Mouse (Mus musculus) hindbrain, embryonic 10.5 days (tissue): ENCODE data around the gene Tmem11. TPM values are rescaled to one million over a fixed set of nuclear protein-coding genes. Genes with fewer than 3 reads are reported as not detected.
"Not testable (repeated sequence)": the region's sequence is repeated elsewhere in the genome, so short reads cannot be mapped to it uniquely, and the experiment has no call there.

ENCODE experiments used
- DNase-seq: peaks from one replicate; pipeline ENCODE4 v3.0.0-alpha.2; 2017; ENCODE audit warnings: low spot score
- H3K27ac ChIP-seq: fragments of 300-500 bp; sonication (generic); 2 replicates; pipeline ENCODE4 v1.5.1; 2016; ENCODE audit warnings: mild to moderate bottlenecking, moderate library complexity
- H3K27me3 ChIP-seq: fragments of 300-500 bp; sonication (generic); 2 replicates; pipeline ENCODE4 v1.6.1; 2016; ENCODE audit warnings: mild to moderate bottlenecking; ENCODE audit not compliant: poor library complexity, insufficient read depth, severe bottlenecking
- H3K36me3 ChIP-seq: fragments of 300-500 bp; sonication (generic); 2 replicates; pipeline ENCODE4 v1.6.1; 2016; ENCODE audit warnings: mild to moderate bottlenecking, moderate library complexity
- H3K4me1 ChIP-seq: fragments of 300-500 bp; sonication (generic); replicated peaks from 2 replicates; pipeline ENCODE4 v1.6.1; 2016; ENCODE audit warnings: mild to moderate bottlenecking
- H3K4me3 ChIP-seq: fragments of 300-500 bp; sonication (generic); 2 replicates; pipeline ENCODE4 v1.5.1; 2016; ENCODE audit warnings: mild to moderate bottlenecking, moderate library complexity
- H3K9me3 ChIP-seq: fragments of 300-500 bp; sonication (generic); 2 replicates; pipeline ENCODE4 v1.6.1; 2016; ENCODE audit warnings: mild to moderate bottlenecking, moderate library complexity
- WGBS: fragments of 180-500 bp; shearing (Covaris S2); methylation state at CpG from one replicate; pipeline ENCODE4 v1.1.7; 2016; 5-methylcytosine and 5-hydroxymethylcytosine counted together
- polyA plus RNA-seq: library from polyadenylated mRNA; unstranded; fragments of >200 nt; fragmentation: Nextera tagmentation; extraction: Ambion mirVana; gene quantifications from 2 replicates; pipeline ENCODE4 v1.2.1, GENCODE M21; 2016

Tmem11 gene
- polyA plus RNA-seq, 1 experiment from 2014 or later: 68.7 TPM

DNA sequence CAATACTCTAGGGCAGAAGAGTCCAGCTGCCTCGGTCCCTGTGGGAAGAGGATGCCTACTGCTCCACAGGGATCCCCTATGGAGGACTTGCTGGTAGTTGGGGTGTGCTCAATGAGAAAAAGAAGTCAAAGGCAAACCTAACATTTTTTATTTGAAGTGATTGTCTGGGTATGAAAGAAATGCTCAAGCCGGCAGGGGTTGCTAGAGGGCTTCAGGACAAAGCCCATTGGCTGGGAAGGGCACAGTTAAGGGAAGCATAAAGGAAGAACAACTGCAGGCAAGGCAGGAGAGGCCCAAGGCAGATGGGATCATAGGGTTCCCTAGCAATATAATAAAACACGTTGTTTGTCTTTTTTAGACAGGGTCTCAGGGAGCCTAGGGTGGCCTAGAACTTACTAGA lies 29.0 kb upstream of the Tmem11 start:
- Histone ChIP-seq H3K27ac (no peak overlapping the region), H3K27me3 (no peaks in the 10 kb centered on the region), H3K4me1 (peaks cover 18% of the 10 kb centered on the region), H3K4me3 (no peak overlapping the region), H3K36me3 (peaks cover 42% of the 10 kb centered on the region), H3K9me3 (no peaks in the 10 kb centered on the region)
- no peak for DNase-seq
- WGBS: 66% methylated on average over 3 of the region's 3 CpGs

DNA sequence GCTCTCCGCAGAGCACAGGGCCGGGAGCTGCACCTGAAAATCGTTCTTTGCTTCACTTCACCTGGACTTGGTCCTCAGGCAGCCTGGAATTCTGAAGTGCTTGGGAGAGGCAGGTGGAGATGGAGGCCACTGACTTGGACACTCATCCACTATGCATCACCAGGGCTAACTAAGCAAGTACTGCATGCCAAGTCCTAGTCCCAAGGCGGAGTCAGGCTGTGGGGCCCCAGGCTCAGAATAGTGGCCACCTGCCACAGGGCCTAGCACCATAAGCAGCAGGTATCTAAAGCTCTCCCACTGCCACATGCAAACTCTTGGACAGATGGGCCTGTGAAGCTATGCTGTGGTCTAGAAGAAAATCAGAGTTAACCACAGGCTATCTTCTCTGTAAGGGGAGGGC lies 27.4 kb upstream of the Tmem11 start:
- Histone ChIP-seq H3K9me3 (no peaks in the 10 kb centered on the region), H3K27ac (no peak overlapping the region), H3K27me3 (no peaks in the 10 kb centered on the region), H3K4me1 (peaks cover 2% of the 10 kb centered on the region), H3K4me3 (no peak overlapping the region), H3K36me3 (peaks cover 46% of the 10 kb centered on the region)
- DNase-seq: no peak
- 88% methylated on average over 4 of the region's 4 CpGs for WGBS

DNA sequence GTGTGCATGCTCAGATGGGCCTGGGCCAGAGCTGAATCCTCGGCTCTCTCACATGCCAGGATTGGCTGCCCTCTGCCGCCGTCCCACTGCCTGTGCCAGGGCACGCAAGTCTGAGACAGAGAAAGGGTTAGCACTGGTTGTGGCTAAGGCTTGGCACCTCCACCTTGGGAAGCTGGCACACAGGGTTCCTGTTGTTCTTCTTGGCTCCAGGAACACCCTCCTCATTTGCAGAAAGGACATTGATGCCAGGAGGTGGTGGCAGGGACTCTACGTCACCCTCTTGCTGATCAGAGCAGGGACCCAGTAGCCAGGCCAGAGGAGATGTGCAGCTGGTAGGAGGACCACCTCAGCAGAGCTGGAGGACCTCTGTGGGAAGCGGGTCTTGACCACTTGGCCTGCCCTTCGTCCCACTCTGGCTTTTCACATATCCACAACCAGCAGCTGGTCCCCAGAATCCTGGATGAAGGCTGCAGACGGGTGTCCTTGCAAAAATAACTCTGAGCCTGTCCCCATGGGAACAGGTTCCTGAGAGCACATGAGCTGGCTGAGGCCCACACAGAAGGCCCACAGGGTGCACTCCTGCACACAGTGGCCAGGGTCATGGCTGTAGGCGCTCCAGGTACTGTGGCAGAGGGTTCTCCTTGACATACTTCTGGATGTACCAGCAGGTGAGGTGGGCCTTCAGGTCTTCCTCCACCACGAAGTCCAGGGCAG lies 26.5 kb upstream of the Tmem11 start:
- Histone ChIP-seq H3K9me3 (no peaks in the 10 kb centered on the region), H3K4me3 (no peak overlapping the region), H3K27me3 (no peaks in the 10 kb centered on the region), H3K36me3 (peaks cover 46% of the 10 kb centered on the region), H3K4me1 (no peaks in the 10 kb centered on the region), H3K27ac (no peak overlapping the region)
- no peak for DNase-seq
- WGBS: 92% methylated on average over 10 of the region's 10 CpGs

DNA sequence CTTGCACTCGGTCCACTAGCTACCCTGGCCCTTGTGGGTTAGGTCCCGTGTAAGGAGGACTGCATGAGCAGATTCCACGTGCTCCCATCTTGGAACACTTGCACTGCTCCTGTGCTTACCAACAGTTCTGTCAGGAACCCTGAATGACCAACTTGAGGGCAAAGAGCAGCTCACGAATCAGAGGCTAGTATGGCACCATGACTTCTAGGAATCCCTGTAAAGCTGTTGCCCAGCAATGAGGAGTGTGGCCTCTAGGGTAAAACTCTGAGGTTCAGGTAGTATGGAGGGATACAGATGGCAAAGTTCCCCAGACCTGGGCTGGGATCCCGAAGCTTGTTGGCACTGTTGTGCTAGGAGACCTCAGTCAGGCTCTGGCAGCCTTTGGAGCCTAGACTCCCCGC lies 24.6 kb upstream of the Tmem11 start:
- WGBS: 87% methylated on average over 6 of the region's 6 CpGs
- Histone ChIP-seq H3K4me1 (no peaks in the 10 kb centered on the region), H3K9me3 (no peaks in the 10 kb centered on the region)

DNA sequence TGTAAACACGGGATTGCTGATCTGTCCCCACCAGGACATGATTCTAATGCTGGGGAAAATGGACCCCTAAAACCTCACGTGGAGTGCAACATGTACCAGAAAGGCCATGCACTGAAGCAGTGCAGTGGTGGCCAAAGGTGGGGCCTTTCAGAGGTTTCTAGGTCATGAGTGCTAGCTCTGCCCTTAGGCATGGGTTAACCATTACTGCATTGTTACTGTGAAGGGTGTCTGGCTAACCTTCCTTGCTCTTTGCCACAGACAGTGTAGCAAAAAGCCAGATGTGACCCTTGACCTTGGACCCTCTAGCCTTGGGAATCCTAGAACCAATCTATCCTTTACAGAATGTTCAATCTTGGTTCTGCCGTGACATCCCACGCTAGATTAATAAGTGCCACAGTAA lies 23.4 kb upstream of the Tmem11 start:
- 67% methylated on average over 4 of the region's 4 CpGs for WGBS
- no peak for DNase-seq
- no peak overlapping the region for H3K27ac ChIP-seq
- peaks cover 42% of the 10 kb centered on the region for H3K36me3 ChIP-seq
- H3K4me3 ChIP-seq: no peak overlapping the region
- H3K4me1 ChIP-seq: no peaks in the 10 kb centered on the region
- H3K27me3 ChIP-seq: no peaks in the 10 kb centered on the region
- no peaks in the 10 kb centered on the region for H3K9me3 ChIP-seq

More for the DNA sequence above, 24.6 kb upstream of the Tmem11 start:
- Histone ChIP-seq H3K4me3 (no peak overlapping the region), H3K36me3 (peaks cover 42% of the 10 kb centered on the region), H3K27me3 (no peaks in the 10 kb centered on the region), H3K27ac (no peak overlapping the region)
- DNase-seq: no peak

DNA sequence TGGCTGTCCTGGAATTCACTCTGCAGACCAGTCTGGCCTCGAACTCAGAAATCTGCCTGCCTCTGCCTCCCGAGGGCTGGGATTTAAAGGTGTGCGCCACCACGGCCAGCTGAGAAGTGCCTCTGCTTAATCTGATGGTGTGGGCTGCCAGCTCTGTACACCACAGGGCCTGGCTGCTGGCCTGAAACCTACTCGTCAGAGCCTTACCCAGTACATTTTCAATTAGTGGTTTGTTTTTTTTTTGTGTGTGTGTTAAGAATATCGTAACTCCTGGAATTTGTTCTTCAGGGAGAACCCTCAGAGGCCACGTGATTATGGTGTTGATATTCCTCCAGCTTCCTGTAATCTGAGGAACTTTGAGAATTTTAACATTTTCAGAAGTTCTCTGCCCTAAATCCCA lies 22.9 kb upstream of the Tmem11 start:
- Histone ChIP-seq H3K27ac (no peak overlapping the region), H3K9me3 (no peaks in the 10 kb centered on the region), H3K36me3 (peaks cover 42% of the 10 kb centered on the region), H3K27me3 (no peaks in the 10 kb centered on the region), H3K4me3 (no peak overlapping the region), H3K4me1 (no peaks in the 10 kb centered on the region)
- no peak for DNase-seq
- WGBS: 84% methylated on average over 7 of the region's 7 CpGs

DNA sequence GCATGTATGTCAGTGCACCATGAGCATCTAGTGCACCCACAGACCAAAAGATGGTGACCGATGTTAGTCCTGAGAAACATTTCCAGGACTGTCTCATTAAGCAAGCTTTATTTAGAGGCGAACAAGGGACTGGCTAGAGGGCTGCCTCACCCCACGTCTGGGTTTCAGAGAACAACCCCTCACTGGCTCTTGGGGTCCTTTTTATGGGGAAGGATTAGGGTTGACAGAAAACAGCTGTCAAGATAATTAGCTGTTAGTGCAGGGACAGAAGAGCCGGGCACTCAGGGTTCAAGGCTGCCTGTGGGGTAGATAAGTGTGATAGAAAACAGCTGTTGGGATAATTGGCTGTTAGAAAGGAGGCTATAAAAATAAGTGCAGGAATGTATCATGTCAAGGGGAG lies 16.8 kb upstream of the Tmem11 start:
- Histone ChIP-seq H3K9me3 (no peaks in the 10 kb centered on the region), H3K36me3 (no peaks in the 10 kb centered on the region), H3K4me1 (no peaks in the 10 kb centered on the region), H3K27ac (no peak overlapping the region), H3K27me3 (no peaks in the 10 kb centered on the region), H3K4me3 (no peak overlapping the region)
- DNase-seq: no peak
- 51% methylated on average over 4 of the region's 4 CpGs for WGBS

DNA sequence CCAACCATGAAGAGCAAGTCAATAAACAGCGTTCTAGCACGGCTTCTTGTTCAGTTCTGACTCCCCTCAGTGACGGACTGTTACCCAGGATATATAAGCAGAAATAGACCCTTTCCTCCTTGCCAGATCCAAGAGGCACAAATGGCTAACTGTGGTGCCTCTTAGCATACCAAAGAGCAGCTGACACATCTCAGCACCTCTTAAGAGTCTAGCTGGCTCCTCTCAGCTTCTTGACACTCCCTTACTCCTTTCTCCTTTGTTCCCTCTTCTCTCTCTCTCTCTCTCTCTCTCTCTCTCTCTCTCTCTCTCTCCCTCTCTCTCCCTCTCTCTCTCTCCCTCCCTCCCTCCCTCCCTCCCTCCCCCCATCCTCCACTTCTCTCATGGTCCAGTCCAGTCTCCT lies 11.7 kb upstream of the Tmem11 start:
- Histone ChIP-seq H3K27ac (no peak overlapping the region), H3K4me3 (no peak overlapping the region), H3K36me3 (no peaks in the 10 kb centered on the region), H3K9me3 (no peaks in the 10 kb centered on the region), H3K4me1 (0 out of 2 replicates have a peak, but pooled peaks cover 5% of the 10 kb centered on the region), H3K27me3 (no peaks in the 10 kb centered on the region)
- WGBS: 51% methylated on average over 3 of the region's 3 CpGs
- no peak for DNase-seq

DNA sequence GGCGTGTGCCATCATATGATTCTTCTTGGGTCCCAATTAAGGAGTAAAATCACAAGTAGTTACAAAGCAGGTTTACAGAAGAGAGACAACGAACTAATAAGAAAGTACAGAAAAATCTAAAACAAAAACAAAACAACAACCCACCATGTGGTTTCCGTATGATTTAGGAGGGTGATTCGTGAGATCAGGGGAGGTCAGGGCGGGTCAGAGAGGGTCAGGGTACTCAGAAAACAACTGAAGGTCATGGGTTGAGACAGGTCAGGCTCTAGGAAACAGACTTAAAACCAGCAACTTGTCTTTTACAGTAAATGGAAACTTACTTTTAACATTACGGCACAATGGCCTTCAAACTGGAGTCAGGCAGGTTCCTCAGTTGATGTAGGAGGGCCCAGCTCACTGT lies 11.2 kb upstream of the Tmem11 start:
- Histone ChIP-seq H3K36me3 (no peaks in the 10 kb centered on the region), H3K27me3 (no peaks in the 10 kb centered on the region), H3K4me3 (no peak overlapping the region), H3K4me1 (0 out of 2 replicates have a peak, but pooled peaks cover 5% of the 10 kb centered on the region), H3K9me3 (no peaks in the 10 kb centered on the region), H3K27ac (no peak overlapping the region)
- WGBS: 65% methylated on average over 6 of the region's 6 CpGs
- DNase-seq: no peak

DNA sequence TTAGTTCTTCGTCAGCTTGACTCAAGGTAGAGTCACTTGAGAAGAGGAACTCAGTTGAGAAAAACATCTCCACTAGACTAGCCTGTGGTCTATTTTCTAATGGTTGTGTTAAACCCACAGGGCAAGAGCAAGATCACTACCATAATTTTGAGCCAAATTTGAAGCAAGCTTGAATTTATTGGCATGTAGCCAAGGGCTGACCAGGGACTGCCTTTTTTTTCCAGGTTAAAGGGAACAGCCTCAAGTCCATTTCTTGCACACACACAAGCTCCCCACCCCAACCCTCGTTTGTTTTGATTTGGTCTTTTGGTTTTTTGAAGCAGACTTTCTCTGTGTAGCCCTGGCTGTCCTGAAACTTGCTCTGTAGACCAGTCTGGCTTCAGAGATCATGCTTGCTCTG lies 10.8 kb upstream of the Tmem11 start:
- 64% methylated on average over 2 of the region's 2 CpGs for WGBS
- DNase-seq: no peak
- no peak overlapping the region for H3K27ac ChIP-seq

DNA sequence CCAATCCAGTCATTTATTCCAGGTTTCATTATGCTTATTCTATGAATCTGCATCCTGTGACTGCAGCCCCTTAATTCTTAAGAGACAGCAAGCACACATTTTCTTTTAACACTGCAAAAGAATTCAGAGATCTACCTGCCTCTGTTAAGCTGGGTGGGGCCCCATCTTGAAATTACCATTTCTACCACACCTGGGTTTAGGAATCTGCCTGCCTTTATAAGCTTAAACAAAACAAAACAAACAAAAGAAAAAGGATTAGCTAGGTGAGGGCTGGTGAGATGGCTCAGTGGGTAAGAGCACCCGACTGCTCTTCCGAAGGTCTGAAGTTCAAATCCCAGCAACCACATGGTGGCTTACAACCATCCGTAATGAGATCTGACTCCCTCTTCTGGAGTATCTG lies 7.9 kb upstream of the Tmem11 start:
- H3K4me1 ChIP-seq, DNase-seq, H3K27me3 ChIP-seq, H3K9me3 ChIP-seq, H3K4me3 ChIP-seq, H3K27ac ChIP-seq, H3K36me3 ChIP-seq: not testable (repeated sequence)
- WGBS: 89% methylated on average over 3 of the region's 3 CpGs

More for the DNA sequence above, 10.8 kb upstream of the Tmem11 start:
- H3K9me3 ChIP-seq: no peaks in the 10 kb centered on the region
- no peaks in the 10 kb centered on the region for H3K27me3 ChIP-seq
- H3K36me3 ChIP-seq: no peaks in the 10 kb centered on the region
- H3K4me3 ChIP-seq: no peak overlapping the region
- H3K4me1 ChIP-seq: 0 out of 2 replicates have a peak, but pooled peaks cover 5% of the 10 kb centered on the region

DNA sequence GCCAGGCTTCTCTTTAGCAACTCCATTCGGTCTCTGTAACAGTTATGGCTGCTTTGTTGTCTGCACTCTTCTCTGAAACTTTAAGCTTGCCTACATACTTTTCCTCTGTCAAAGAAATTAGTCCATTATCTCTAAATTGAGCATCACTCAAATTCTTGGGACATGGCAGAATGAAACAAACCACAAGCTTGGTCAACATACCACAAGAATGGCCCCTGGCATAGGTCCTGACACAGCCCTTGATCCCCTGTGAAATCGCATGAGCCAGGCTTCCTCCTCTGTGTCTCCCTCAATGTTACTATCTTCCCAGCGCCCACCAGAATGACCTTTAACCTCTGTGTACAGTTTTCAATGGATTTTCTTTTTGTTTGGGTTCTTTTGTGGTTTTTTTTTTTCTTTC lies 3.3 kb upstream of the Tmem11 start:
- no peak overlapping the region for H3K4me3 ChIP-seq
- DNase-seq: no peak
- no peaks in the 10 kb centered on the region for H3K36me3 ChIP-seq
- no peaks in the 10 kb centered on the region for H3K27me3 ChIP-seq
- 79% methylated on average over 3 of the region's 3 CpGs for WGBS
- H3K4me1 ChIP-seq: peaks cover 16% of the 10 kb centered on the region
- H3K27ac ChIP-seq: no peak overlapping the region
- no peaks in the 10 kb centered on the region for H3K9me3 ChIP-seq

DNA sequence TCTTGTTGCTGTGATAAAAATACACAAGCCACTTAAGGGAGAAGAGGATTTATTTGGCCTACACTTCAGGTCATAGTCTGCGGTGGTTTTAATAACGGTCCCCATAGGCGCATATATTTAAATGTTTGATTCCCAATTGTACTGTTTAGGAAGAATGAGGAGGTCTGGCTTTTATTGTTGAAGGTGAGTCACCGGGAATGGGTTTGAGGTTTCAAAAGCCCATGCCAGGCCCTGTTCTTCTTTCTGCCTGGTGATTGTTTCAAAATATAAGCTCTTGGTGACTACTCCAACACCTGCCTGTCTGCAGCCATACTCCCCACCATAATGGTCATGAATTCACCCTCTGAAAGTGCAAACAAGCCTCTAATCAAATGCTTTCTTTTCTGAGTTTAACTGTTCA lies 1.5 kb upstream of the Tmem11 start:
- Histone ChIP-seq H3K4me1 (peaks cover 33% of the 10 kb centered on the region), H3K36me3 (peaks cover 4% of the 10 kb centered on the region), H3K4me3 (no peak overlapping the region), H3K9me3 (no peaks in the 10 kb centered on the region), H3K27ac (no peak overlapping the region), H3K27me3 (no peaks in the 10 kb centered on the region)
- DNase-seq: no peak
- 96% methylated on average over 4 of the region's 4 CpGs for WGBS

DNA sequence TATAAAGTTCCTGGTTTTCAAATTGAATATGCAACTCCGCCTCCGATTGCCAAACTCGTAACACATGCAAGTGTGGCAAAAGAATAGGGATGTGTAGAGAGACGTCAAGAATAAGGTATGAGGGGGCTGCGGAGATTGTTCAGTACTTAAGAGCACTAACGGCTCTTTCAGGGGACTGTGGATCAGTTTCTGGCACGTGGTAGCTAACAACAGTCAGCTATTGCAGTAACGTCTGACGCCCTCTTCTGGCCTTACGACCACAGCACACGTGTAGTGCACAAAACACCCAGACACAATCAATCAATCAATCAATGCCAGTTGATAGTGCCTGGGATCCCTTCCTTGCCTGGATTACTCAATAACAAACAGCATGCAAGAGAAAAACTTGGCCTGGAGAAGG lies 351 bp upstream of the Tmem11 start:
- peak overlapping the region; percentile 98 for H3K4me3 ChIP-seq
- H3K4me1 ChIP-seq: peaks cover 43% of the 10 kb centered on the region
- H3K27me3 ChIP-seq: no peaks in the 10 kb centered on the region
- DNase-seq: peak; percentile 67
- no peaks in the 10 kb centered on the region for H3K9me3 ChIP-seq
- 4% methylated on average over 11 of the region's 11 CpGs for WGBS
- H3K27ac ChIP-seq: peak overlapping the region; percentile 97
- H3K36me3 ChIP-seq: peaks cover 15% of the 10 kb centered on the region
